Mouse (Mus musculus) testis, adult 2 months (tissue): Measurements from ENCODE around the gene Spink4. TPM values are rescaled to one million over a fixed set of nuclear protein-coding genes. Genes with fewer than 3 reads are reported as not detected.

Experiments used
- H3K27ac ChIP-seq: fragments of 200-500 bp; 2 replicates; pipeline ENCODE4 v1.5.1; 2012; ENCODE audit warnings: low read depth, low read length; ENCODE audit not compliant: control insufficient read depth, insufficient read depth
- H3K27me3 ChIP-seq: fragments of 200-500 bp; 2 replicates; pipeline ENCODE4 v1.6.1; 2012; ENCODE audit warnings: mild to moderate bottlenecking, low read length, moderate library complexity; ENCODE audit not compliant: control insufficient read depth, insufficient read depth
- H3K36me3 ChIP-seq: fragments of 200-500 bp; 2 replicates; pipeline ENCODE4 v1.6.1; 2012; ENCODE audit warnings: mild to moderate bottlenecking, low read length; ENCODE audit not compliant: control insufficient read depth, insufficient read depth
- H3K4me1 ChIP-seq: fragments of 200-500 bp; 2 replicates; pipeline ENCODE4 v1.6.1; 2012; ENCODE audit warnings: low read length; ENCODE audit not compliant: control insufficient read depth, insufficient read depth
- H3K4me3 ChIP-seq: fragments of 200-500 bp; 2 replicates; pipeline ENCODE4 v1.5.1; 2012; ENCODE audit warnings: low read depth, mild to moderate bottlenecking, low read length, moderate library complexity, mixed read lengths; ENCODE audit not compliant: control insufficient read depth
- CTCF ChIP-seq: fragments of 200-500 bp; IDR thresholded peaks from 2 replicates; pipeline ENCODE4 v1.5.1; 2012; ENCODE audit warnings: low read depth, mild to moderate bottlenecking, inconsistent platforms, low read length, moderate library complexity; ENCODE audit not compliant: control insufficient read depth, insufficient read depth, insufficient replicate concordance
- POLR2A ChIP-seq: fragments of 200-500 bp; IDR thresholded peaks from 2 replicates; pipeline ENCODE4 v1.6.1; 2012; ENCODE audit warnings: low read depth, mild to moderate bottlenecking, inconsistent platforms, low read length, moderate library complexity; ENCODE audit not compliant: control insufficient read depth
- polyA plus RNA-seq: library from polyadenylated mRNA; depleted of rRNA; stranded (reverse); fragments of >200 nt; gene quantifications from 2 replicates; pipeline ENCODE4 v1.2.3, GENCODE M21; 2012

Spink4 gene
- polyA plus RNA-seq, 1 experiment: 11.1 TPM

- H3K36me3 ChIP-seq: no peaks in the 10 kb centered on the region
- peak overlapping the region; percentile 22 for H3K27ac ChIP-seq
- peaks cover 9% of the 10 kb centered on the region for H3K4me1 ChIP-seq
- no peak overlapping the region for H3K4me3 ChIP-seq
- TF ChIP-seq POLR2A (no peak), CTCF (no peak)
- no peaks in the 10 kb centered on the region for H3K27me3 ChIP-seq
Measured at GRCm38 (mm10) chr4:40876814-40877371, 43.0 kb upstream of the Spink4 start.

DNA sequence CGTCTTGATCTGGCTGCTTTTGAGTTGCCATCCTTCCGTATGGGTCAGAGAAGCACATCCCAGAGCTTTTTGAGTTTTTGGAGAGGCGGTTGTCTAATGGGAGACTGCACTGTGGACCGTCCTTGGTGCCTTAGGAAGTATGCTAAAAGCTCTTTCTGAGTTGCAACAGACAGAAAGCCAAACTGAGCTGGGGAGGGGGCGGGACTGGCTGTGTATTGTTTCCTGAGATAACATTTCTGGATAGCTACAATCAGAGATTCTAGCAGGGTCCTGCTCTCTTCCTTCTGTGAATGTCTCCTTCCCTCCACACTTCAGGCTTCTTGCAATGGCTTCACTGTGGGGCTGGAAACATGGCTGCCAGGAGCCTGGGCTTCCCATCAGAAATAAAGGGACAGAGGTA is 42.3 kb upstream of the Spink4 start:
- no peaks in the 10 kb centered on the region for H3K36me3 ChIP-seq
- peaks cover 9% of the 10 kb centered on the region for H3K4me1 ChIP-seq
- no peaks in the 10 kb centered on the region for H3K27me3 ChIP-seq
- peak overlapping the region; percentile 22; the same call in 1 of the 2 replicates for H3K27ac ChIP-seq
- H3K4me3 ChIP-seq: no peak overlapping the region
- no peak for TF ChIP-seq CTCF

DNA sequence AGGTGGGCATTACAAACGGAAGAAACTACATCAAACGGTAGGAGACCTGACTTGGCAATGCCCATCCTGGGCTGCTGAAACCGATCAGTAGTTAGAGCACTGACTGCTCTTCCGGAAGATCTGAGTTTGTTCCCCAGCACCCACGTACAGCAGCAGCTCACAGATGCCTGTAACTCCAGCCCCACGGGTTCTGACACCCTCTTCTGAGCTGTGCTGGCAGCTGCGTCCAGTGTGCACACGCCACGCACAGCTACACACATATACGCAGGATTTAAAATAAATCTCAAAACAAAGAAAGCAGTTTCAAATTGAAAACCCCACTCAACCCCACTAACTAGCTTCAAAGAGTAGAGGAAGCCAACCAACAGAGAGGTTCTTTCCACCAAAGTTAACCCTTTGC is 36.7 kb upstream of the Spink4 start:
- Histone ChIP-seq H3K27ac (no peak overlapping the region), H3K4me1 (no peaks in the 10 kb centered on the region), H3K4me3 (no peak overlapping the region), H3K27me3 (no peaks in the 10 kb centered on the region), H3K36me3 (no peaks in the 10 kb centered on the region)
- TF ChIP-seq CTCF (no peak), POLR2A (no peak)

- Histone ChIP-seq H3K36me3 (no peaks in the 10 kb centered on the region), H3K4me3 (no peak overlapping the region), H3K27me3 (no peaks in the 10 kb centered on the region), H3K27ac (no peak overlapping the region), H3K4me1 (no peaks in the 10 kb centered on the region)
- TF ChIP-seq CTCF (no peak), POLR2A (no peak)
Measured at GRCm38 (mm10) chr4:40884282-40885165, 35.3 kb upstream of the Spink4 start.

DNA sequence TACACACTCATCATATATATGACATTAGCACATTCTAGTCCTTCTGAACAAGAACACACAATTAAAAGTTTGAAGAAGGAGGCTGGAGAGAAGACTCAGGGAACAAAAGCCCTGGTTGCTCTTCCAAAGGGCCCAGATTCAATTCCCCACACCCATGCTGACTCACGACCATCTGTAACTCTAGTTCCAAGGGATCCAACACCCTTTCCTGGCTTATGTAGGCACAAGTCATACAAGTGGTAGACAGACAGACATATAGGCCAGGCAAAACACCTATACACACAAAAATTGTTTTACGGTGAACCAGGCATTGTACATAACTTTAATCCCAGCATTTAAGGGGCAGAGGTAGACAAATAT is 34.7 kb upstream of the Spink4 start:
- peaks cover 2% of the 10 kb centered on the region; the same call in 1 of the 2 replicates for H3K4me1 ChIP-seq
- H3K27me3 ChIP-seq: no peaks in the 10 kb centered on the region
- H3K4me3 ChIP-seq: no peak overlapping the region
- H3K36me3 ChIP-seq: no peaks in the 10 kb centered on the region
- peak overlapping the region; percentile 36 for H3K27ac ChIP-seq
- no peak for TF ChIP-seq CTCF
- no peak for TF ChIP-seq POLR2A

- no peaks in the 10 kb centered on the region for H3K27me3 ChIP-seq
- H3K4me1 ChIP-seq: peaks cover 2% of the 10 kb centered on the region; the same call in 1 of the 2 replicates
- H3K4me3 ChIP-seq: no peak overlapping the region
- peak overlapping the region; percentile 14; the same call in 1 of the 2 replicates for H3K27ac ChIP-seq
- no peaks in the 10 kb centered on the region for H3K36me3 ChIP-seq
- TF ChIP-seq POLR2A (no peak), CTCF (no peak)
Measured at GRCm38 (mm10) chr4:40885883-40886282, 34.0 kb upstream of the Spink4 start.

- no peaks in the 10 kb centered on the region for H3K27me3 ChIP-seq
- H3K4me1 ChIP-seq: peaks cover 2% of the 10 kb centered on the region; the same call in 1 of the 2 replicates
- peak overlapping the region; percentile 5; the same call in 1 of the 2 replicates for H3K27ac ChIP-seq
- H3K36me3 ChIP-seq: no peaks in the 10 kb centered on the region
- TF ChIP-seq CTCF (no peak), POLR2A (no peak)
- H3K4me3 ChIP-seq: no peak overlapping the region
Measured at GRCm38 (mm10) chr4:40888839-40889238, 31.0 kb upstream of the Spink4 start.
